Mouse (Mus musculus): ENCODE data around the gene Creb3l2. TPM values are rescaled to one million over a fixed set of nuclear protein-coding genes. Genes with fewer than 3 reads are reported as not detected.

Gene Creb3l2
- polyA plus RNA-seq, 1 experiment from 2014 or later, result 28.7 TPM

DNA sequence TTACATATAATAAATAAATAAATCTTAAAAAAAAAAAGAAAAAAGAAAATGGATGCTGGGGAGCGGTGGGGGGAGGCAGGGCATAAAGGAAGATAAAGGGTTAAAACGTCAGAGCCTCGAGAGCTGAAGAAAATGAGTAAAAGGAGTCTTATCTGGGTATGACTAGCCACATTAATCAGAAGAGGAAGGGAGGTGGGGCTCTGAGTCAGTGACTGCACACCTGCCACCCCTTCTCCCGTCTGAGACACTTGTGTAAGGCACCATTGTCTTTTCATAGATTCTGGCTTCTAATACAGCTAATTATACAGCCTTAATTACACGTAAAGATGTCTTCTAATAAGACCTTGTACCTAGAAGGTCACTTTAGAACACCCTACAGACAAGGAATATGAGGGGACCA is 13.6 kb upstream of the Creb3l2 start:
- H3K27ac ChIP-seq (ENCODE audit: low read length), result no peak overlapping the region
- H3K9ac ChIP-seq (replicated peaks; ENCODE audit: low read depth, low read length), result no peak overlapping the region
- 49% methylated on average over 5 of the region's 5 CpGs for WGBS
- H3K4me3 ChIP-seq (ENCODE audit: low read depth, low read length), result no peak overlapping the region
- H3K4me2 ChIP-seq (replicated peaks; ENCODE audit: low read depth, low read length), result no peak overlapping the region
- H3K9me3 ChIP-seq (ENCODE audit: control insufficient read depth, low read depth, low read length), result no peaks in the 10 kb centered on the region
- ATAC-seq (ENCODE audit: insufficient number of reproducible peaks, insufficient read depth, low FRiP score, low read depth), result no peak
- H3K27me3 ChIP-seq (ENCODE audit: control insufficient read depth, insufficient read depth, low read length), result no peaks in the 10 kb centered on the region
- H3K36me3 ChIP-seq (ENCODE audit: control insufficient read depth, insufficient read depth, low read length), result no peaks in the 10 kb centered on the region
- H3K4me1 ChIP-seq (ENCODE audit: control insufficient read depth, insufficient read depth, low read length), result 0 out of 2 replicates have a peak, but pooled peaks cover 2% of the 10 kb centered on the region

GRCm38 (mm10) chr6:37453047-37453446 is 11.1 kb upstream of the Creb3l2 start:
- Histone ChIP-seq H3K36me3 (ENCODE audit: control insufficient read depth, insufficient read depth, low read length) (no peaks in the 10 kb centered on the region), H3K4me3 (ENCODE audit: low read depth, low read length) (no peak overlapping the region), H3K4me2 (replicated peaks; ENCODE audit: low read depth, low read length) (no peak overlapping the region), H3K27ac (ENCODE audit: low read length) (no peak overlapping the region), H3K27me3 (ENCODE audit: control insufficient read depth, insufficient read depth, low read length) (no peaks in the 10 kb centered on the region), H3K4me1 (ENCODE audit: control insufficient read depth, insufficient read depth, low read length) (0 out of 2 replicates have a peak, but pooled peaks cover 4% of the 10 kb centered on the region), H3K9ac (replicated peaks; ENCODE audit: low read depth, low read length) (no peak overlapping the region), H3K9me3 (ENCODE audit: control insufficient read depth, low read depth, low read length) (no peaks in the 10 kb centered on the region)
- ATAC-seq (ENCODE audit: insufficient number of reproducible peaks, insufficient read depth, low FRiP score, low read depth), result no peak
- WGBS, result 78% methylated on average over 4 of the region's 4 CpGs

- WGBS, result 49% methylated on average over 4 of the region's 4 CpGs
- no peaks in the 10 kb centered on the region for H3K9me3 ChIP-seq (ENCODE audit: control insufficient read depth, low read depth, low read length)
- H3K27me3 ChIP-seq (ENCODE audit: control insufficient read depth, insufficient read depth, low read length), result no peaks in the 10 kb centered on the region
- H3K36me3 ChIP-seq (ENCODE audit: control insufficient read depth, insufficient read depth, low read length), result no peaks in the 10 kb centered on the region
- no peak for ATAC-seq (ENCODE audit: insufficient number of reproducible peaks, insufficient read depth, low FRiP score, low read depth)
- no peak overlapping the region for H3K9ac ChIP-seq (replicated peaks; ENCODE audit: low read depth, low read length)
- H3K4me2 ChIP-seq (replicated peaks; ENCODE audit: low read depth, low read length), result no peak overlapping the region
- no peak overlapping the region for H3K27ac ChIP-seq (ENCODE audit: low read length)
- H3K4me3 ChIP-seq (ENCODE audit: low read depth, low read length), result no peak overlapping the region
- 0 out of 2 replicates have a peak, but pooled peaks cover 4% of the 10 kb centered on the region for H3K4me1 ChIP-seq (ENCODE audit: control insufficient read depth, insufficient read depth, low read length)
Observed at GRCm38 (mm10) chr6:37451664-37452063, 9.7 kb upstream of the Creb3l2 start.

- 20% methylated on average over 10 of the region's 10 CpGs for WGBS
- H3K9ac ChIP-seq (replicated peaks; ENCODE audit: low read depth, low read length), result no peak overlapping the region
- ATAC-seq (ENCODE audit: insufficient number of reproducible peaks, insufficient read depth, low FRiP score, low read depth), result 0 out of 2 replicates have a peak, but pooled peaks have one; percentile 54
- H3K4me1 ChIP-seq (ENCODE audit: control insufficient read depth, insufficient read depth, low read length), result peaks cover 5% of the 10 kb centered on the region; the same call in 1 of the 2 replicates
- no peaks in the 10 kb centered on the region for H3K36me3 ChIP-seq (ENCODE audit: control insufficient read depth, insufficient read depth, low read length)
- no peak overlapping the region for H3K4me3 ChIP-seq (ENCODE audit: low read depth, low read length)
- H3K27me3 ChIP-seq (ENCODE audit: control insufficient read depth, insufficient read depth, low read length), result no peaks in the 10 kb centered on the region
- H3K4me2 ChIP-seq (replicated peaks; ENCODE audit: low read depth, low read length), result no peak overlapping the region
- H3K9me3 ChIP-seq (ENCODE audit: control insufficient read depth, low read depth, low read length), result no peaks in the 10 kb centered on the region
- no peak overlapping the region for H3K27ac ChIP-seq (ENCODE audit: low read length)
Observed at GRCm38 (mm10) chr6:37447704-37448466, 5.9 kb upstream of the Creb3l2 start.

- peak overlapping the region; percentile 39 for H3K4me2 ChIP-seq (replicated peaks; ENCODE audit: low read depth, low read length)
- 39% methylated on average over 4 of the region's 4 CpGs for WGBS
- no peak for ATAC-seq (ENCODE audit: insufficient number of reproducible peaks, insufficient read depth, low FRiP score, low read depth)
- H3K27ac ChIP-seq (ENCODE audit: low read length), result no peak overlapping the region; the same call in 1 of the 2 replicates
- H3K9me3 ChIP-seq (ENCODE audit: control insufficient read depth, low read depth, low read length), result no peaks in the 10 kb centered on the region
- no peaks in the 10 kb centered on the region for H3K36me3 ChIP-seq (ENCODE audit: control insufficient read depth, insufficient read depth, low read length)
- H3K4me3 ChIP-seq (ENCODE audit: low read depth, low read length), result peak overlapping the region; percentile 60
- H3K9ac ChIP-seq (replicated peaks; ENCODE audit: low read depth, low read length), result no peak overlapping the region; the same call in 1 of the 2 replicates
- no peaks in the 10 kb centered on the region for H3K27me3 ChIP-seq (ENCODE audit: control insufficient read depth, insufficient read depth, low read length)
- peaks cover 22% of the 10 kb centered on the region for H3K4me1 ChIP-seq (ENCODE audit: control insufficient read depth, insufficient read depth, low read length)
Observed at GRCm38 (mm10) chr6:37442781-37443180, 835 bp upstream of the Creb3l2 start.

DNA sequence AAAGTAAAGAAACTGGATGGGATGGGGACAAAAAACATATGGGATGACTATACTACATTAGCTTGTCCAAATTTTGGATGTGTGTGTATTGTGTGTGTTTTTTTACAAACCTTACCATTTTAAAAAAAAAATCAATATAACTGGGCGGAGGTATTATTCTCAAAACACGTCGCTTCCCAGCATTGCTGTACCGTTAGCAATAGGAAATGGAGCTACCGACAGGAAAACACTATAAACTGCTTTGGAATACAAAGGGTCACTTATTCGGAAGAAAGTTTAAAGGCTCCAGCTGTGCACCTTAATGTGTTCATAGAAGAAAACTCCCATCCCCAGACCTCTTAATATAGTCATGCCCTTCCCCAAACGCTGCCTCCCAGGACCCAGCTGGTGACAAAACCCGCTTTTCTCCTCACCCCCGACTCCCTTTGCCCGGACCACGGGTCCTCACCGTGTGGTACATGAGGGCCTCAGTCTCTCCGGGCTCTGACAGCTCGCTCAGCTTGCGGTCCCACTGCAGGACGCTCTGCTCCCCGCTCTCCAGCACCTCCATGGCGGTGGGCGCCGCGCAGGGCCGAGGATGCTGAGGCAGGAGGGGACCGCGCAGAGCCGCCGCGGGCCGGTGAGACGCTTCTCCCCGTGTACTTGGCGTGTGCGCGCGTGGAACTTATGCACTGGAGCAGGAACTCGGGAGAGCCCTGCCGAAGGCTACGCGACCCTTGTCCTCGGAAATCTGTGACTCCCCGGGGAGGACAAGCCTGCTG is 515 bp downstream of the Creb3l2 start:
- peak overlapping the region; percentile 78 for H3K9ac ChIP-seq (replicated peaks; ENCODE audit: low read depth, low read length)
- no peaks in the 10 kb centered on the region for H3K27me3 ChIP-seq (ENCODE audit: control insufficient read depth, insufficient read depth, low read length)
- peak; percentile 43; the same call in 1 of the 2 replicates for ATAC-seq (ENCODE audit: insufficient number of reproducible peaks, insufficient read depth, low FRiP score, low read depth)
- peak overlapping the region; percentile 76 for H3K4me2 ChIP-seq (replicated peaks; ENCODE audit: low read depth, low read length)
- peaks cover 29% of the 10 kb centered on the region for H3K4me1 ChIP-seq (ENCODE audit: control insufficient read depth, insufficient read depth, low read length)
- peak overlapping the region; percentile 60 for H3K4me3 ChIP-seq (ENCODE audit: low read depth, low read length)
- H3K9me3 ChIP-seq (ENCODE audit: control insufficient read depth, low read depth, low read length), result no peaks in the 10 kb centered on the region
- 1% methylated on average over 40 of the region's 40 CpGs for WGBS
- peaks cover 6% of the 10 kb centered on the region; the same call in 1 of the 2 replicates for H3K36me3 ChIP-seq (ENCODE audit: control insufficient read depth, insufficient read depth, low read length)
- peak overlapping the region; percentile 82 for H3K27ac ChIP-seq (ENCODE audit: low read length)

DNA sequence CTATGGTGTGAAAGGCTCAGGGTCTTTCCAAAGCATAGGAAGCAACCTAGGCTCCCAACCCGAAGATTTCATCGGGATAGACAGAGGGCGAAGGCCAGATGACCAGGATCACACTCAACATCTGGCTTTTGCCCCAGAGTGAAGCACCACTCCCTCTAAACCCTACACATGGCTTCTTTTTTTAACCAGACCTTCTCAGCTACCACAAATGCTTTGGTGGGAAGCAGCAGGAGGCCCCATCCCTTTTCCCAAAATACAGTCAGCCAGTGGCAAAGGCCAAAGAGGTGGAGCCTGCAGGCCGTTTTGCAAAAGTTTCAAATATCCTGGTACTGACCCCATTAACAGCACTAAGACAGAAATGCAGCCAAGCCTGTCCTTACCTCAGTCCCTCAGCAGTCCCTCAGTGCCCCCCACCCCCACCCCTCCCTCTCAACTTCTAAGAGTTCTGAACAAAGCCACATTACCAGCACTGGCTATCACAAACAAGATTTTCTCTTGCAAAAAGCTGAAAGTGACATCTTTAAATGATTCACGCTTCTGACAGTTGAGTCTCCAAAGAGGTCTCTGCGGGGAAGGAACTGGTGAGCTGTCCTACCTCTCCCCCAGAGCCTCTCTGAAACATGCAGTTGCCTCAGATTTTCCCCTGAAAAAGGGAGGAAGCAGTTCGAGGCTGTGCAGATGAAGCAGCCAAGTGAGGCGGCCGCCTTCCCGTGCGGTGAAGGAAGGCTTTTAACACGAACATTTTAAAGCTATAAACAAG is 1.3 kb downstream of the Creb3l2 start:
- peaks cover 6% of the 10 kb centered on the region; the same call in 1 of the 2 replicates for H3K36me3 ChIP-seq (ENCODE audit: control insufficient read depth, insufficient read depth, low read length)
- peak overlapping the region; percentile 76 for H3K4me2 ChIP-seq (replicated peaks; ENCODE audit: low read depth, low read length)
- H3K9me3 ChIP-seq (ENCODE audit: control insufficient read depth, low read depth, low read length), result no peaks in the 10 kb centered on the region
- peaks cover 33% of the 10 kb centered on the region for H3K4me1 ChIP-seq (ENCODE audit: control insufficient read depth, insufficient read depth, low read length)
- no peak for ATAC-seq (ENCODE audit: insufficient number of reproducible peaks, insufficient read depth, low FRiP score, low read depth)
- H3K27ac ChIP-seq (ENCODE audit: low read length), result peak overlapping the region; percentile 82
- H3K9ac ChIP-seq (replicated peaks; ENCODE audit: low read depth, low read length), result peak overlapping the region; percentile 78
- 7% methylated on average over 12 of the region's 12 CpGs for WGBS
- H3K27me3 ChIP-seq (ENCODE audit: control insufficient read depth, insufficient read depth, low read length), result no peaks in the 10 kb centered on the region
- H3K4me3 ChIP-seq (ENCODE audit: low read depth, low read length), result peak overlapping the region; percentile 60

Data from stomach, embryonic 14.5 days (tissue).